Mouse (Mus musculus): ENCODE results near the gene Myom3.

GRCm38 (mm10) chr4:135780255-135780654 lies 20.7 kb downstream of the Myom3 start:
- no peak for TF ChIP-seq CTCF (IDR thresholded peaks at IDR 0.05; ENCODE audit: borderline replicate concordance, control insufficient read depth, extremely low read depth, insufficient read depth, low read length, poor library complexity)
- TF ChIP-seq POLR2A (IDR thresholded peaks at IDR 0.05; ENCODE audit: control insufficient read depth, extremely low read depth, insufficient read depth, low read length, poor library complexity), result no peak

Data from thymus, adult 2 months (tissue).